Mouse (Mus musculus): Measurements from ENCODE around the gene Ets1. TPM values are rescaled to one million over a fixed set of nuclear protein-coding genes. Genes with fewer than 3 reads are reported as not detected.

Gene Ets1
- polyA plus RNA-seq, 1 experiment = 16.5 TPM

DNA sequence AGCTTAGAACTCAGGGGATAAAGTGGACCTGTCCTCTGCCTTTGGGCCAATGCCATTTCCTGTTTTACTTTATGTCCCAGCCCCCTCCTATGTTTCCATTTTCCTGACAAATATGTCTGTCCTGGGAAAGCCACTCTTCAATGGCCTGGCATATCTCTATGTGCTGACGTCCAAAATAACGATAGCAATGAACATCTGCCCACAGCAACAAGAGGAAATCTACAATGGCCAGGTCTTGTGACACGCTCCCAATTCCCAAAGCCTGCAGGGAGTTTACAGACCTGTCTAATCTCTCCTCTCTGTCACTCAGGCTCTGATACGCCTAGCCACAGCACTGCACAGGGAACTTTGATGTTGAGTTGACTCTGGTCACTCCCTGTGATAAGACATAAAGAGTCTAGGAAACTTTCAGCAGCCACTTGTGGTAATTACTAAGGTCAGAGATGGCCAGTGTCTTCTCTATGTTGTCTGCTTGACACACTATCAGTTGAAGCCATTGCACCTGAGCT, 124.7 kb downstream of the Ets1 start:
- DNase-seq (ENCODE audit: low spot score) = no peak

GRCm38 (mm10) chr9:32761326-32761725, 125.3 kb downstream of the Ets1 start:
- DNase-seq (ENCODE audit: low spot score) = no peak

GRCm38 (mm10) chr9:32764374-32764773, 128.4 kb downstream of the Ets1 start:
- no peak for DNase-seq (ENCODE audit: low spot score)

DNA sequence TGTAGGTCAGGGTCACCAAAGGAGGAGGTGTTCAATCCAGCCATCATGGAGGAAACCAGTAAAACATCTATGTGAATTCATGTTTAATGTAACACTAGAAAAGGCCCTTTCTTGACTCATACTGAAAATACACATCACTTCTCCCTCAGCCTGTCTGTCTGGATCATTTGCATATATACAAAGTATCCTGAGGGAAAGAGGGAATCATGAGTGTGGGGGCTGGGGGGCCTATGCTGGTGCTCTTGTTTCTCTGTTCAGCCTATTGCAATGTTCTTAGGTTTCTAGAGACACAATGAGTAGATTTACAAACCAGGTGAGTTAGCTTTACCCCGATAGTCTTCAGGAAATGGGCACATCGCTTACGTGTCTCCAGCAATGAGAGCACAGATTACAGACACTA, 129.1 kb downstream of the Ets1 start:
- DNase-seq (ENCODE audit: low spot score) = no peak

GRCm38 (mm10) chr9:32778866-32779265, 142.8 kb downstream of the Ets1 start:
- DNase-seq (ENCODE audit: low spot score) = no peak

- no peak for DNase-seq (ENCODE audit: low spot score)
Observed at GRCm38 (mm10) chr9:32782391-32783092, 146.5 kb downstream of the Ets1 start.

GRCm38 (mm10) chr9:32787091-32787490, 151.1 kb downstream of the Ets1 start:
- no peak for DNase-seq (ENCODE audit: low spot score)

DNA sequence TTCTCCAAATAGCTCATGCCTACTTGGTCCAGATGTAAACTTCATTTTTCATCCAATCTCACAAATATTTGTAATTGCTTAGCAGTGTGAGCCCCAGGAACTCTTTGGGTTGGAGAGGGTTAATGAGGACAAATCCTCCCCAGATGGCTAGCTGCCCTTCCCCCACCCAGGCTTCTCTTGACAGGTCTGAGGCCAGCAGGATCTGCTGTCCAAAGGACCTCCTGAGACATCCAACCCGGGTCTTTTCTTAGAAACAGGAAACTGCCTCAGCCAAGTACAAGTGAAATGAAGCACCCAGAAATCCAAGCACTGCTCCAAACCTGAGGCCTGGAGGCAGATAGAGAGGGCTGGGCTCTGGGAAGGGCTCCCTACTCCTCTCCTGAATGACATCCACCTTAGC, 151.6 kb downstream of the Ets1 start:
- DNase-seq (ENCODE audit: low spot score) = no peak

GRCm38 (mm10) chr9:32789306-32789705, 153.3 kb downstream of the Ets1 start:
- DNase-seq (ENCODE audit: low spot score) = no peak

DNA sequence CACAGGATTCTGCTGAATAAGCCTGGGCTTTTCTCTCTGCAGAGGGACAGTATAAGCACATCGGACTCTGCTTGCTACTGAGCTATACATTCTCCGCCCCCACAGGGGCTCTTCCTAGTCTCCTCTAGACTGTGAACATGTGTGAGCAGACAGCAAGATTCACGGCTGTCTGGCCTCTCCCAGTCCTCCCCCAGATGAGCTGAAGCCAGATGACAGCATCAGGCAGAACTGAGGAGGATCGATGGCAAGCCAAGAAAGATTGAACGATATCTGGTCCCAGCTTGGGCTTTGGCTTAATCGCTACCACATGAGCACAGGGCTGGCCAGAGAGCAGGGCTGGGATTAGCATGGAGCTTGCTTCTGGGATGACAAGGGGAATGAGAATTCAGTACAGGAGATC, 155.7 kb downstream of the Ets1 start:
- DNase-seq (ENCODE audit: low spot score) = no peak

GRCm38 (mm10) chr9:32798171-32798570, 162.2 kb downstream of the Ets1 start:
- DNase-seq (ENCODE audit: low spot score) = no peak

DNA sequence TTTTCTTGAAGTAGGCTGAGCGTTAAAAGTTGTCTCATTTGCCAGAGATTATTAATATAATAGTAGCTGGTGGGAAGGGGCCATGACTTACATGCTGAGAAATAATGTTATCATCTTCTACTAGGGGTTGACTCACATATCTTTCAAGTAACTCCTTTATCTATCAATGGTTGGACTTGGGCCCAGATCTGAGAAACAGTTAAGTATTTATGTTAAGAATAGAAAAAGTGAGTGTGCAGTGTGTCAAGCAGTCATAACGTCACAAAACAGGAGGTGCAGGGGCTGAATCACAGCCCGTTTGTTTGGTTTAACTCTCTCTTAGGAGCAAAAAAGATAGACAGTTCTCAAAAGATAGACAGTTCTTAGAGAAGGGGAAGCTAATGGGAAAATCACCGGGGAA, 170.1 kb downstream of the Ets1 start:
- no peak for DNase-seq (ENCODE audit: low spot score)

Other genes with a start within 250 kb of the Ets1 start
- 6.0 and 7.6 TPM in 2 replicates for gene Fli1, start 93.4 kb upstream of the Ets1 start, polyA plus RNA-seq (2012; rRNA removed)

Measured in urinary bladder, adult 2 months (tissue).